Mouse (Mus musculus): ENCODE results near the gene Borcs6. TPM values are rescaled to one million over a fixed set of nuclear protein-coding genes. Genes with fewer than 3 reads are reported as not detected.

Borcs6 gene
- polyA plus RNA-seq, 1 experiment = 18.0 TPM

- no peak for DNase-seq (ENCODE audit: low spot score)
These were observed 11.4 kb upstream of the Borcs6 start for GRCm38 (mm10) chr11:69048151-69048550.

GRCm38 (mm10) chr11:69050748-69051147 is 8.8 kb upstream of the Borcs6 start:
- no peak for DNase-seq (ENCODE audit: low spot score)

GRCm38 (mm10) chr11:69051771-69052170 is 7.7 kb upstream of the Borcs6 start:
- DNase-seq (ENCODE audit: low spot score) = no peak

- no peak for DNase-seq (ENCODE audit: low spot score)
These were observed 6.6 kb upstream of the Borcs6 start for GRCm38 (mm10) chr11:69052824-69053421.

- DNase-seq (ENCODE audit: low spot score) = no peak
These were observed 5.7 kb upstream of the Borcs6 start for GRCm38 (mm10) chr11:69053848-69054247.

- no peak for DNase-seq (ENCODE audit: low spot score)
These were observed 1.3 kb upstream of the Borcs6 start for GRCm38 (mm10) chr11:69058265-69058664.

- DNase-seq (ENCODE audit: low spot score) = no peak
These were observed 674 bp upstream of the Borcs6 start for GRCm38 (mm10) chr11:69058729-69059356.

- no peak for DNase-seq (ENCODE audit: low spot score)
These were observed 476 bp downstream of the Borcs6 start for GRCm38 (mm10) chr11:69059975-69060411.

GRCm38 (mm10) chr11:69060448-69061254 is 1.1 kb downstream of the Borcs6 start:
- peak; percentile 48 for DNase-seq (ENCODE audit: low spot score)

GRCm38 (mm10) chr11:69061255-69061912 is 1.9 kb downstream of the Borcs6 start:
- no peak for DNase-seq (ENCODE audit: low spot score)

GRCm38 (mm10) chr11:69062194-69062760 is 2.8 kb downstream of the Borcs6 start:
- peak; percentile 57 for DNase-seq (ENCODE audit: low spot score)

- DNase-seq (ENCODE audit: low spot score) = peak; percentile 99
These were observed 3.3 kb downstream of the Borcs6 start for GRCm38 (mm10) chr11:69062761-69063224.

GRCm38 (mm10) chr11:69063413-69064201 is 4.1 kb downstream of the Borcs6 start:
- peak; percentile 72 for DNase-seq (ENCODE audit: low spot score)

GRCm38 (mm10) chr11:69064259-69065133 is 5.0 kb downstream of the Borcs6 start:
- no peak for DNase-seq (ENCODE audit: low spot score)

GRCm38 (mm10) chr11:69065394-69065925 is 5.9 kb downstream of the Borcs6 start:
- DNase-seq (ENCODE audit: low spot score) = no peak

GRCm38 (mm10) chr11:69066163-69066861 is 6.8 kb downstream of the Borcs6 start:
- DNase-seq (ENCODE audit: low spot score) = no peak

- peak; percentile 62 for DNase-seq (ENCODE audit: low spot score)
These were observed 7.4 kb downstream of the Borcs6 start for GRCm38 (mm10) chr11:69066956-69067355.

GRCm38 (mm10) chr11:69067601-69068000 is 8.1 kb downstream of the Borcs6 start:
- no peak for DNase-seq (ENCODE audit: low spot score)

- no peak for DNase-seq (ENCODE audit: low spot score)
These were observed 10.6 kb downstream of the Borcs6 start for GRCm38 (mm10) chr11:69070093-69070492.
